Comparison of ENCODE assay signal across 23 mouse cellular contexts in genomic region chr4:104501245-104501644, GRCm38 (mm10).
DNase-seq lines count a peak whose midpoint lies in the region; ATAC-seq and TF ChIP-seq lines count a peak whose summit lies in the region.
"Had no signal": no experiment of that assay in that cellular context is flagged by ENCODE, and none has a peak within 500 bp of the region (broad histone marks: within the 10 kb centered on the region; RNA-seq: fewer than 3 reads in every experiment).

No protein-coding gene starts in this region.

- no peak for TF ChIP-seq CTCF in left cerebral cortex, adult 2 months (IDR thresholded peaks at IDR 0.05)

- H3K36me3 ChIP-seq in forebrain, embryonic 15.5 days: no peaks in the 10 kb centered on the region
- no peaks in the 10 kb centered on the region for H3K36me3 ChIP-seq in forebrain, embryonic 13.5 days (ENCODE audit: poor library complexity, severe bottlenecking)
- H3K36me3 ChIP-seq: embryonic facial prominence, embryonic 13.5 days; G1E; heart, embryonic 13.5 days; hindbrain, embryonic 12.5 days had no signal

- H3K4me2 ChIP-seq in forebrain, embryonic 15.5 days (replicated peaks): no peak overlapping the region
- no peak overlapping the region for H3K4me2 ChIP-seq in forebrain, embryonic 13.5 days
- H3K4me2 ChIP-seq: embryonic facial prominence, embryonic 13.5 days; heart, embryonic 13.5 days; hindbrain, embryonic 12.5 days had no signal

- H3K9me3 ChIP-seq in forebrain, embryonic 15.5 days: no peaks in the 10 kb centered on the region
- no peaks in the 10 kb centered on the region for H3K9me3 ChIP-seq in forebrain, embryonic 13.5 days (replicated peaks)
- H3K9me3 ChIP-seq: embryonic facial prominence, embryonic 13.5 days; heart, embryonic 13.5 days; hindbrain, embryonic 12.5 days had no signal

- peak; percentile 22 to 55 for DNase-seq in layer of hippocampus, adult 18-20 months (ENCODE audit: low spot score in 2 of 2)
- no peak for DNase-seq in layer of hippocampus, adult 9-10 months (ENCODE audit: low spot score)
- no peak for DNase-seq in left cerebral cortex, adult 2 months (ENCODE audit: extremely low spot score in 1 of 2, low spot score in 2 of 2)
- DNase-seq in left cerebral cortex, postnatal 36 days (ENCODE audit: low spot score in 2 of 2): no peak
- no peak for DNase-seq in cerebellum, postnatal 4 days (ENCODE audit: low spot score in 2 of 2)
- DNase-seq: adrenal gland, adult 8-10 months; adrenal gland, postnatal 36 days; B cell, adult 2 months; cerebellum, adult 11-12 months; cerebellum, adult 9-10 months; cerebellum, postnatal 25 days; gastrocnemius, adult 2 months; gastrocnemius, postnatal 25 days; heart, postnatal 36 days had no signal

- ATAC-seq in forebrain, embryonic 15.5 days (replicated peaks): peak; percentile 29; the same call in 1 of the 2 replicates
- no peak for ATAC-seq in forebrain, embryonic 13.5 days
- ATAC-seq: CD4-positive, CD25-positive, alpha-beta regulatory T cell, adult 4 months; hindbrain, embryonic 16.5 days; inflammation-experienced regulatory T-cells, adult 6 months had no signal

- H3K27me3 ChIP-seq in forebrain, embryonic 15.5 days: no peaks in the 10 kb centered on the region
- H3K27me3 ChIP-seq in forebrain, embryonic 13.5 days: no peaks in the 10 kb centered on the region
- H3K27me3 ChIP-seq: hindbrain, embryonic 12.5 days had no signal

- peaks cover 14% of the 10 kb centered on the region; the same call in 1 of the 2 replicates for H3K4me1 ChIP-seq in forebrain, embryonic 15.5 days
- H3K4me1 ChIP-seq in forebrain, embryonic 13.5 days: peaks cover 54% of the 10 kb centered on the region
- H3K4me1 ChIP-seq: heart, embryonic 13.5 days had no signal

- no peak overlapping the region for H3K4me3 ChIP-seq in forebrain, embryonic 15.5 days
- no peak overlapping the region for H3K4me3 ChIP-seq in forebrain, embryonic 13.5 days
- no peak overlapping the region for H3K4me3 ChIP-seq in left cerebral cortex, adult 2 months
- H3K4me3 ChIP-seq: embryonic facial prominence, embryonic 13.5 days; gastrocnemius, adult 2 months; heart, embryonic 13.5 days; hindbrain, embryonic 12.5 days had no signal

- no peak overlapping the region for H3K9ac ChIP-seq in forebrain, embryonic 15.5 days (replicated peaks)
- H3K9ac ChIP-seq in forebrain, embryonic 13.5 days: no peak overlapping the region
- H3K9ac ChIP-seq: embryonic facial prominence, embryonic 13.5 days; heart, embryonic 13.5 days; hindbrain, embryonic 12.5 days had no signal

- intact Hi-C loops in left cerebral cortex, adult 2 months (cut with DNase I): no loop called here
- intact Hi-C loops in left cerebral cortex, postnatal 36 days (cut with DNase I): no loop called here

- 60% methylated on average over 4 of the region's 4 CpGs for WGBS in forebrain, embryonic 15.5 days
- 84% methylated on average over 4 of the region's 4 CpGs for WGBS in forebrain, embryonic 13.5 days

- H3K27ac ChIP-seq in forebrain, embryonic 15.5 days (replicated peaks): no peak overlapping the region
- no peak overlapping the region for H3K27ac ChIP-seq in forebrain, embryonic 13.5 days
- peak overlapping the region; percentile 19; the same call in 1 of the 2 replicates for H3K27ac ChIP-seq in left cerebral cortex, adult 2 months
- H3K27ac ChIP-seq: embryonic facial prominence, embryonic 13.5 days; gastrocnemius, adult 2 months; heart, embryonic 13.5 days; hindbrain, embryonic 12.5 days had no signal

Comparison
In these comparisons a context has a peak if more than half of its experiments do, and no peak if none do; other contexts are left out.
1. DNase-seq: peak in layer of hippocampus, adult 18-20 months (2 of 2); none in layer of hippocampus, adult 9-10 months (single experiment), left cerebral cortex, adult 2 months (0 of 2), left cerebral cortex, postnatal 36 days (0 of 2) and cerebellum, postnatal 4 days (0 of 2).